Mouse (Mus musculus): Measurements from ENCODE around the gene Pla2r1. TPM values are rescaled to one million over a fixed set of nuclear protein-coding genes. Genes with fewer than 3 reads are reported as not detected.

Pla2r1 gene
- polyA plus RNA-seq, 1 experiment from 2014 or later, result 0.86 TPM

GRCm38 (mm10) chr2:60430315-60431021 is 122.6 kb downstream of the Pla2r1 start:
- ATAC-seq (ENCODE audit: low FRiP score, low TSS enrichment) (no peak), DNase-seq (ENCODE audit: low spot score) (no peak)
- H3K9ac ChIP-seq (ENCODE audit: low read length), result no peak overlapping the region
- H3K27me3 ChIP-seq (ENCODE audit: control insufficient read depth, insufficient read depth, low read length), result no peaks in the 10 kb centered on the region
- WGBS, result 74% methylated on average over 8 of the region's 8 CpGs
- no peak for TF ChIP-seq EP300 (optimal IDR thresholded peaks at IDR 0.05)
- TF ChIP-seq CTCF (IDR thresholded peaks at IDR 0.05; ENCODE audit: low read depth), result no peak
- no peaks in the 10 kb centered on the region for H3K4me1 ChIP-seq (replicated peaks; ENCODE audit: control insufficient read depth, insufficient read depth)
- no peaks in the 10 kb centered on the region for H3K9me3 ChIP-seq (ENCODE audit: control insufficient read depth, low read length)
- no peaks in the 10 kb centered on the region for H3K36me3 ChIP-seq (ENCODE audit: control insufficient read depth, insufficient read depth, low read length)
- no peak overlapping the region for H3K27ac ChIP-seq (replicated peaks)
- H3K4me3 ChIP-seq (ENCODE audit: low read depth, low read length), result no peak overlapping the region
- H3K4me2 ChIP-seq (replicated peaks; ENCODE audit: low read depth), result no peak overlapping the region

DNA sequence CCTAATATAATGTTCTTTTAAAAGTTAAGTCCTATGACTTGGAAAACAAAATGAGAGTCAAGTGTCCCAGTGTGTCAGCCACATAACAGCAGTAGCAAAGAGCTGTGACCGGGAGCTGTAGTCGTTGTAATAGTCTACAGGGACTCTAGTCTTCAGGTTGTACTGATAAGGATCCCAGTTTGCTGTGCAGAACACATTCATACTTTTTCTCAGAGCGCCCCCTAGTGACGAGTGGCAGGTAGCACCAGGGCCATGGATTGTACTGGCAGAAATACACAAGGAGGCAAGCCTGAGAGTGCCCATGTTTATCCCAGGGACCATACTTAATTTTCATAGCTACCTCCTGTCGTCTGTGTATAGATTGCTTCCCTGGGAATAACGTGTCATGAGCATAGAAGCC is 135.0 kb downstream of the Pla2r1 start:
- H3K9ac ChIP-seq (ENCODE audit: low read length), result no peak overlapping the region
- H3K4me2 ChIP-seq (replicated peaks; ENCODE audit: low read depth), result no peak overlapping the region
- no peaks in the 10 kb centered on the region for H3K27me3 ChIP-seq (ENCODE audit: control insufficient read depth, insufficient read depth, low read length)
- no peak overlapping the region for H3K4me3 ChIP-seq (ENCODE audit: low read depth, low read length)
- TF ChIP-seq EP300 (optimal IDR thresholded peaks at IDR 0.05) (no peak), CTCF (IDR thresholded peaks at IDR 0.05; ENCODE audit: low read depth) (peak; percentile 89)
- peak; percentile 75 for DNase-seq (ENCODE audit: low spot score)
- H3K9me3 ChIP-seq (ENCODE audit: control insufficient read depth, low read length), result no peaks in the 10 kb centered on the region
- no peaks in the 10 kb centered on the region for H3K36me3 ChIP-seq (ENCODE audit: control insufficient read depth, insufficient read depth, low read length)
- 11% methylated on average over 6 of the region's 6 CpGs for WGBS
- no peak overlapping the region for H3K27ac ChIP-seq (replicated peaks)
- peak; percentile 91 for ATAC-seq (ENCODE audit: low FRiP score, low TSS enrichment)
- no peaks in the 10 kb centered on the region for H3K4me1 ChIP-seq (replicated peaks; ENCODE audit: control insufficient read depth, insufficient read depth)

GRCm38 (mm10) chr2:60414334-60414733 is 138.8 kb downstream of the Pla2r1 start:
- DNase-seq (ENCODE audit: low spot score) (no peak), ATAC-seq (ENCODE audit: low FRiP score, low TSS enrichment) (no peak)
- no peaks in the 10 kb centered on the region for H3K9me3 ChIP-seq (ENCODE audit: control insufficient read depth, low read length)
- WGBS, result 70% methylated on average over 8 of the region's 8 CpGs
- no peak overlapping the region for H3K27ac ChIP-seq (replicated peaks)
- no peak overlapping the region for H3K4me2 ChIP-seq (replicated peaks; ENCODE audit: low read depth)
- H3K9ac ChIP-seq (ENCODE audit: low read length), result no peak overlapping the region
- H3K36me3 ChIP-seq (ENCODE audit: control insufficient read depth, insufficient read depth, low read length), result no peaks in the 10 kb centered on the region
- no peak overlapping the region for H3K4me3 ChIP-seq (ENCODE audit: low read depth, low read length)
- H3K4me1 ChIP-seq (replicated peaks; ENCODE audit: control insufficient read depth, insufficient read depth), result no peaks in the 10 kb centered on the region
- TF ChIP-seq CTCF (IDR thresholded peaks at IDR 0.05; ENCODE audit: low read depth), result no peak
- no peak for TF ChIP-seq EP300 (optimal IDR thresholded peaks at IDR 0.05)
- no peaks in the 10 kb centered on the region for H3K27me3 ChIP-seq (ENCODE audit: control insufficient read depth, insufficient read depth, low read length)

DNA sequence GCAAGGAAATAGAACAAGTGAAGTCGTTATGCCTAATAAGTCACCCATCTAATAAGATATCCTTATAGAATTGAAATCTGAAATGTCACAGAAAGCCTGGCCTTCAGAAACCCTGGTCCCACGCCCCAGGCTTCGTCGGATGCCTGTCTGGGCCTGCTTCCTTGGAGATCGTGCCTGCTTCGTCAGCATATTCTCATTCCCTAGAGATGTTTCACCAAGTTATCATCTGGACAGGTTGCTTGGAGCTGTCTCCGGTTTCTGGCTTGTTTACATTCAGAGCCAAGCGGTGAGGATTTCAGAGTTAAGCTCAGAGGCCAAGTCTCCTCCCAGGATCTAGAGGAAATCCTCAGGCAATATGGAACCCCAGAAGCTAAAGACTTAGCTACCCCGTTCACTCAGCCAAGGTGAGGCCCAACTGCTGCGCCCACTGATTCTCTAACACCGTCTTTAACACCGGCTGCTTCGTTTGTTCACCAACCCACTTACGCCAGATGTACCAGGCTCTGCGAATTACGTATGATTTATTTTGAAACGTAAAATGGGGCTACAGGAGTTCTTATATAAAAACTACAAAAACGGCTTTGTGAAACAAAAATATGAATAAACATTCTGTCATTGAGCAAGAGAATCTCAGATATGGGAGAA is 140.0 kb downstream of the Pla2r1 start:
- ATAC-seq (ENCODE audit: low FRiP score, low TSS enrichment) (no peak), DNase-seq (ENCODE audit: low spot score) (no peak)
- no peaks in the 10 kb centered on the region for H3K9me3 ChIP-seq (ENCODE audit: control insufficient read depth, low read length)
- no peak overlapping the region for H3K4me3 ChIP-seq (ENCODE audit: low read depth, low read length)
- no peaks in the 10 kb centered on the region for H3K4me1 ChIP-seq (replicated peaks; ENCODE audit: control insufficient read depth, insufficient read depth)
- WGBS, result 47% methylated on average over 18 of the region's 18 CpGs
- no peak overlapping the region for H3K9ac ChIP-seq (ENCODE audit: low read length)
- no peaks in the 10 kb centered on the region for H3K27me3 ChIP-seq (ENCODE audit: control insufficient read depth, insufficient read depth, low read length)
- no peak overlapping the region for H3K27ac ChIP-seq (replicated peaks)
- no peak for TF ChIP-seq CTCF (IDR thresholded peaks at IDR 0.05; ENCODE audit: low read depth)
- H3K36me3 ChIP-seq (ENCODE audit: control insufficient read depth, insufficient read depth, low read length), result no peaks in the 10 kb centered on the region
- H3K4me2 ChIP-seq (replicated peaks; ENCODE audit: low read depth), result no peak overlapping the region

DNA sequence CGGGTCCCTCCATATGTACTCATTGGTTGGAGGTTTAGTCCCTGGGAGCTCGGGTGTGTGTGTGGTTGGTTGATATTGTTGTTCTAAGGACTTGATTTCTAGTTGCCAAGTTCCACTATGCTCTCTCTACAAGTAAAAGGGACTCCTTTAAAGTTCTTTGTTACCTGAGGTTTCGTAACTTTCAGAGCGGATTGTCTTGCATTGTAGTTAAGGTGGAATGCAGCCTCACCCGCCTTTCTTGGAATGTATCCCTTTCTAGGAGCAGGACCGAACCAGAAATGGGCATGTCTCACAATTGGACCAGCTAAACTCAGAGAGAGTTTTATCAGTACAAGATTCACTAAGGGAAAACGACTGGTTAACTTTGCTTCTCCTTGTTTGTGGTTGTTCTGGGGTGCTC is 141.9 kb downstream of the Pla2r1 start:
- Histone ChIP-seq H3K27ac (replicated peaks) (no peak overlapping the region), H3K4me3 (ENCODE audit: low read depth, low read length) (no peak overlapping the region), H3K27me3 (ENCODE audit: control insufficient read depth, insufficient read depth, low read length) (no peaks in the 10 kb centered on the region), H3K36me3 (ENCODE audit: control insufficient read depth, insufficient read depth, low read length) (no peaks in the 10 kb centered on the region), H3K9ac (ENCODE audit: low read length) (no peak overlapping the region), H3K4me2 (replicated peaks; ENCODE audit: low read depth) (no peak overlapping the region), H3K9me3 (ENCODE audit: control insufficient read depth, low read length) (no peaks in the 10 kb centered on the region), H3K4me1 (replicated peaks; ENCODE audit: control insufficient read depth, insufficient read depth) (no peaks in the 10 kb centered on the region)
- WGBS, result 67% methylated on average over 7 of the region's 7 CpGs
- no peak for ATAC-seq (ENCODE audit: low FRiP score, low TSS enrichment)
- TF ChIP-seq CTCF (IDR thresholded peaks at IDR 0.05; ENCODE audit: low read depth), result no peak
- TF ChIP-seq EP300 (optimal IDR thresholded peaks at IDR 0.05), result no peak
- DNase-seq (ENCODE audit: low spot score), result no peak

Measured in stomach, postnatal 0 days (tissue).